Mouse (Mus musculus): ENCODE data around the gene Rnf144a. TPM values are rescaled to one million over a fixed set of nuclear protein-coding genes. Genes with fewer than 3 reads are reported as not detected.
A peak's percentile ranks its signal among the peaks of the same experiment; 100 is the strongest.

Rnf144a gene
- polyA plus RNA-seq, 1 experiment from 2014 or later, result 27.4 TPM

DNA sequence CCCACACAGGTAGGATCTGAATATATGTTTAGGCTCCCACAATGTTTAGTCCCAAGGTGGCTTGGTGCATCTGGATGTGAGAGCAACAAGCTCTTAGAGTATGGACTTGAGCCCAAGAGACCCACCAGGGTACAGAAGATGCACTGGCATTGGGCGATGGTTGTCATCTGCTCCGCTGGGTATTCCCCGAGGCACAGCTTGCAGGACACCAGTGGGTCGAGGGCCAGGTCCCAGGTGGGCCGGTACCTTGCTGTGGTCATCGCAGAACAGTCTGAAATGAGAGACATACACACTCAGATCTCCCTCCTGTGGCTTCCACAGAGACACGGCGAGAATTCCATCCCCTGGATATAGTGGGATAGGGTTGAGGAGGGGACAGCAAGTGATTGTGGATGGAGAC, 75.9 kb downstream of the Rnf144a start:
- Histone ChIP-seq H3K27ac (replicated peaks) (no peak overlapping the region), H3K9ac (no peak overlapping the region), H3K9me3 (no peaks in the 10 kb centered on the region), H3K4me1 (replicated peaks) (peaks cover 9% of the 10 kb centered on the region), H3K4me2 (no peak overlapping the region), H3K27me3 (no peaks in the 10 kb centered on the region), H3K36me3 (peaks cover 33% of the 10 kb centered on the region), H3K4me3 (no peak overlapping the region)
- WGBS, result 93% methylated on average over 8 of the region's 8 CpGs
- ATAC-seq (ENCODE audit: low read depth), result no peak

DNA sequence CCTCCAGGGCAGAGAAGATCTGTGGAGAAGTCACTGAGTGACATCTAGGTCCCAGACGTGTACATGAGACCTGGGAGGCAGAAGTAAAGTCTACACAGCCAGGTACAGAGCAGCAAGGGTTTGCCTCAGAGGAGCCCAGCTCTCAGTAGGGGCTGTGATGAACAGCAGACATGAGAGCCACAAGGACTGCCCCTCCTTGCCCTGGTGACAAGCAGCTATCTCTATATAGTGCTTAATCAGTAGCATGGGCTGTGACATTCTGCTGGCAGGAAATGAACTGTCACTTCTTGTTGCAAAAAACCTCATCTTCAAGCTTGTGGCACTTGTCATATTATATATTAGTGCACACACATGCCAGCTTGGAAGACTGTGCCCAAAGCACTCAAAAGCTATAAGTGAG, 81.4 kb downstream of the Rnf144a start:
- Histone ChIP-seq H3K36me3 (peaks cover 25% of the 10 kb centered on the region), H3K4me2 (no peak overlapping the region), H3K27ac (replicated peaks) (0 out of 2 replicates have a peak overlapping the region, but pooled peaks have one; percentile 7), H3K27me3 (no peaks in the 10 kb centered on the region), H3K9me3 (no peaks in the 10 kb centered on the region), H3K9ac (no peak overlapping the region), H3K4me1 (replicated peaks) (peaks cover 22% of the 10 kb centered on the region), H3K4me3 (no peak overlapping the region)
- ATAC-seq (ENCODE audit: low read depth), result no peak
- 87% methylated on average over 1 of the region's 1 CpGs for WGBS

DNA sequence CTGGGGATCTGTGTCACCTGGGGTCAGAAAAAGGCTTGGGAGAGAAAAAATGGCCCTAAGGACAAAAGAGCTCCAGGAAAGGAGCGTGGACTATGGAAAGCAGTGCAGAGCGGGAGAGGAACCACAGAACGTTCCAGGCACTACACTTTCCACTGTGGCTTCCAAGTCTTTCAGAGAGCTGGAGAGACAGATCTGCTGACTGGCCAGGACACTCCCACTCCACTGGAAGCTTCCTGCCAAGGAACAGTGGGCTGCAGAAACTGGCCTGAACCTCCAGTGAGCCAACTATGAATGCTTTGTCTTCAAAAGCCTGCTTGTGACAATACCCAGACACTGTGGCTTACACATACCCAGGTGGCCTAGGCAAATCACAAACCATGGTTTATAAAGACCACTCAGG, 84.0 kb downstream of the Rnf144a start:
- Histone ChIP-seq H3K4me3 (no peak overlapping the region), H3K4me2 (no peak overlapping the region), H3K4me1 (replicated peaks) (peaks cover 19% of the 10 kb centered on the region), H3K27ac (replicated peaks) (0 out of 2 replicates have a peak overlapping the region, but pooled peaks have one; percentile 28), H3K27me3 (no peaks in the 10 kb centered on the region), H3K9me3 (no peaks in the 10 kb centered on the region), H3K9ac (no peak overlapping the region), H3K36me3 (peaks cover 18% of the 10 kb centered on the region)
- 88% methylated on average over 3 of the region's 3 CpGs for WGBS
- ATAC-seq (ENCODE audit: low read depth), result no peak

DNA sequence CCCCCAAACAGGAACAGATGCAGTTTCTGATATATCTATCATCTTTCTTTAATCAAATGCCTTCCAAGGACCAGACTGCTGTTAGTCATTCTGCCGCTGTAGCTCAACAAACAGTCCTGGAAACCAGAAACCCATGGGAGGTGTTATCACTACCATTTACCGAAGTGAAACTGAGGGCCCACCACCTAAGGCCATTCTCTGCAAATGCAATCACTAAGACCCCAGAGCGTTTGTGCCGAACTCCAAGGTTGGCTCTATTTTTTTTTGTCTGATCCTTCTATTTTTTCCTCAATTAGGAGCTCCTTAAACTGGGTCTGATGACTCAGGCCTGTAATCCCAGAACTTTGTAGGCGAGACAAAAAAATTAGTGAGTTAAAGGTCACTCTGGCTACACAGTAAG, 85.3 kb downstream of the Rnf144a start:
- peaks cover 19% of the 10 kb centered on the region for H3K4me1 ChIP-seq (replicated peaks)
- 83% methylated on average over 5 of the region's 5 CpGs for WGBS
- no peak overlapping the region for H3K9ac ChIP-seq
- H3K27ac ChIP-seq (replicated peaks), result no peak overlapping the region
- no peaks in the 10 kb centered on the region for H3K9me3 ChIP-seq
- no peaks in the 10 kb centered on the region for H3K27me3 ChIP-seq
- peaks cover 23% of the 10 kb centered on the region for H3K36me3 ChIP-seq
- H3K4me2 ChIP-seq, result no peak overlapping the region
- H3K4me3 ChIP-seq, result no peak overlapping the region
- no peak for ATAC-seq (ENCODE audit: low read depth)

DNA sequence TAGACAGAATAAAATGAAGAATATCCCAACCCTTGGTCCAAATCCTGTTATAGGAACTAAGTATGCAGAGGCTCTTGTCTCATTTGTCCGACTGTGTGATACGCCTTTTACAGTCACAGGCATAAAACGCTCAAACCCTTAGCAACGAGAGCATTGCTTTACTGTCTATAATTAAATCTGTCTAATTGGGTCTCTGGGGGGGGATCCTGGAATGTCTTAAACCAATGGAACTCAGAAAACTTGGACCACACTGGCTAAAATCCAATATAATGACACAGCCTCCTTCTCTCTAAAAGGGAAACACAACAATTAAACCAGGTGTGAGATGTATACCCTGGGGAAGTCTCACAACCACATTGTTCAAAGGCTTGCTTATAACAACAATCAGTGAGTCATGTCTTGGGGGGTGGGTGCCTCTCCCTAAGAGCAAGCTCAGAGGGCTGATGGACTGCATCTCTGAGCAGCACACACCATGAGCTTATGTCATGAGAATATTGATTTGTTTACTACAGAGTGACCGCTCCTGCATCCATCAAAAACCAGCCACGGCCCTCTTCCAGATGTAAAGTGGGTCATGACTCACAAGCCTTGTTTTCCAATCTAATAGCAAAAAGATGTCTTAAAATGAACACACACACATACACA, 85.9 kb downstream of the Rnf144a start:
- Histone ChIP-seq H3K9me3 (no peaks in the 10 kb centered on the region), H3K4me1 (replicated peaks) (peaks cover 19% of the 10 kb centered on the region), H3K36me3 (peaks cover 29% of the 10 kb centered on the region), H3K4me3 (no peak overlapping the region), H3K27me3 (no peaks in the 10 kb centered on the region), H3K9ac (no peak overlapping the region), H3K27ac (replicated peaks) (peak overlapping the region; percentile 35; the same call in 1 of the 2 replicates), H3K4me2 (no peak overlapping the region)
- ATAC-seq (ENCODE audit: low read depth), result peak; percentile 59; the same call in 1 of the 2 replicates
- WGBS, result 69% methylated on average over 6 of the region's 6 CpGs

DNA sequence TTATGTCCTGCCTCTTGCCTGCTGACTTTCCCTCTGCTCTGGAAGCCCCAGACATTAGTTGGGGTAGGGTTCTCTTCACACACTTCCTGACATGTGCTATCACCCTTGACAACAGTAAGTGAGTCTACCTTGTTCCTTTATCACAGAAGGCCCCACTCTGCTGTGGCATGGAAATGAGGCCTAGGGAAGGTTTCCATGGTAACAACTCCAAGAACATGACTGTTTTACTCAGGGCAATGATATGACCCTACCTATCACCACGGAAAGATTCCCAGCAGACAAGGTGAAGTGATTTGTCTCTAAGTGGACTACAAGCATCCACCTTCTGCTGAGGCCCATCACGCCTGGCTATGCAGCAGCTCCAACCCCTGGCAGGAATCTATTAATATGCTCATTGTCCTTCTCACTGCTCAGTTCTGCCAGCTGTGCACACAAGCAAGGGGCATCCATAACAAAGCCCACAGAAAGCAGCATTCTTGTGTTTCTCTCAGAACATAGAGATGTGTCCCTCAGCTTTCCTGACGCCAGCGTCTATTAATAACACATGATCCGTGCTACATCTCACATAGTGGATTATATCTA, 91.2 kb downstream of the Rnf144a start:
- no peak overlapping the region for H3K9ac ChIP-seq
- no peaks in the 10 kb centered on the region for H3K9me3 ChIP-seq
- peaks cover 10% of the 10 kb centered on the region for H3K4me1 ChIP-seq (replicated peaks)
- no peak for ATAC-seq (ENCODE audit: low read depth)
- H3K36me3 ChIP-seq, result peaks cover 69% of the 10 kb centered on the region
- H3K27ac ChIP-seq (replicated peaks), result no peak overlapping the region
- no peak overlapping the region for H3K4me3 ChIP-seq
- WGBS, result 81% methylated on average over 5 of the region's 5 CpGs
- H3K4me2 ChIP-seq, result no peak overlapping the region
- H3K27me3 ChIP-seq, result no peaks in the 10 kb centered on the region

DNA sequence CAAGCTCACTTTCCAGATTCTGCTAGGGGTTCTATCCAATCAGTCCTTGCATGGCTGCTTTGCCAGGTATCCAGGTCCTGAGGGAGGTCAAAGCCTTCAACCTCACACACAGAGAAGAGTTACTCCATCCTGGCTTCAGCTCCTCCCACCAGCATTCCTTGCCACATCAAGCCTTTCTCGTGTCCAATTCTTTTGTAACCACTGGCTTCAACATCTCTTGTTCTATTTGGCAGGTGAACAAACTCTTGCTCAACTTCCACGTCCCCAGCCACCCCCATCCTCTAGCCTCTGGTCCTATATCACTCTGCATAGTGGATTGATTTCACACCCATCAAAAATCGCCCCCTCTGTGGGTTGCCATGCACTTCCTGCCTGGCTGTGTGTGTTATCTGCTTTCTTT, 98.8 kb downstream of the Rnf144a start:
- peaks cover 60% of the 10 kb centered on the region for H3K36me3 ChIP-seq
- H3K27ac ChIP-seq (replicated peaks), result no peak overlapping the region
- H3K4me1 ChIP-seq (replicated peaks), result no peaks in the 10 kb centered on the region
- no peak overlapping the region for H3K4me3 ChIP-seq
- WGBS, result 75% methylated on average over 3 of the region's 3 CpGs
- H3K9ac ChIP-seq, result no peak overlapping the region
- no peak overlapping the region for H3K4me2 ChIP-seq
- H3K9me3 ChIP-seq, result no peaks in the 10 kb centered on the region
- H3K27me3 ChIP-seq, result no peaks in the 10 kb centered on the region
- ATAC-seq (ENCODE audit: low read depth), result no peak

DNA sequence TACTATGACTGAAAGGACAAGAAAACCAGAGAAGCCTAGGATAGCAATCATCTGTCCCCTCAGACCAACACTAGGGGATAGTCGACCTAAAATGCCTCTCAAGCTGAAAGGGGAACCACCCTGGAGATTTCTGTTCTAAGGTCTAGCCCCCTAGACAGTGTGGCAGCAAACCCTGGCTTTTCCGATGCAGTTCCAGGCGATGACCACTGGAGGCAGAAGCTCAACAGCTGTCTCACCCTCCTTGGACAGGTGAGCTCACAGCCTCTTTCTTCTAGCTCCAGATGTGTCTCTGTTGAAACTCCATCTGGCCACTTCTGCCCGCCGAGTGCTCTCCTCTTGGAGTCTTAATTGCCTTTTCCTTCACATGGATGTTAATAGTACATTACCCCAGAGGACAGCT, 100.1 kb downstream of the Rnf144a start:
- Histone ChIP-seq H3K4me1 (replicated peaks) (no peaks in the 10 kb centered on the region), H3K4me3 (no peak overlapping the region), H3K4me2 (no peak overlapping the region), H3K9me3 (no peaks in the 10 kb centered on the region), H3K27ac (replicated peaks) (no peak overlapping the region), H3K36me3 (peaks cover 55% of the 10 kb centered on the region), H3K27me3 (no peaks in the 10 kb centered on the region), H3K9ac (no peak overlapping the region)
- 0 out of 2 replicates have a peak, but pooled peaks have one; percentile 44 for ATAC-seq (ENCODE audit: low read depth)
- 48% methylated on average over 5 of the region's 5 CpGs for WGBS

DNA sequence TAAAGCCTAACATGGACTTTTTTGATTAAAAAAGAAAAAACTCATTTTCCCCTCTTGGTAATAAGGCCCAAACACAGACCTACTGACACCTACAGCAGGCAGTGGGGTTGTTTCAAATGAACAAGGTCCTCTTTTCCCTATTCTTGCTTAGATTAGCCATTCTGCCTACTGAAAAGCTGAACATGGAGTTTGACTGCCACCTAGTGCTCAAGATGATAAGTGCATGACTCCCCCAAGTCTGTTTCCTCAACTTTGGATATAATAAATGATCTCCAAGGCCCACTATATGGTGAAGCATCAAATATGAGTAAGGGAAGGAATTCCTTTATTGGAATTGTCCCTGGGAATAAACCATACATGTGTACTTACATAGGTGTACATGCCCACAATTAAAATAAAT, 103.5 kb downstream of the Rnf144a start:
- peaks cover 35% of the 10 kb centered on the region for H3K36me3 ChIP-seq
- no peak overlapping the region for H3K4me2 ChIP-seq
- H3K9me3 ChIP-seq, result no peaks in the 10 kb centered on the region
- H3K27ac ChIP-seq (replicated peaks), result no peak overlapping the region
- no peak for ATAC-seq (ENCODE audit: low read depth)
- H3K27me3 ChIP-seq, result no peaks in the 10 kb centered on the region
- H3K9ac ChIP-seq, result no peak overlapping the region
- H3K4me3 ChIP-seq, result no peak overlapping the region
- H3K4me1 ChIP-seq (replicated peaks), result no peaks in the 10 kb centered on the region

DNA sequence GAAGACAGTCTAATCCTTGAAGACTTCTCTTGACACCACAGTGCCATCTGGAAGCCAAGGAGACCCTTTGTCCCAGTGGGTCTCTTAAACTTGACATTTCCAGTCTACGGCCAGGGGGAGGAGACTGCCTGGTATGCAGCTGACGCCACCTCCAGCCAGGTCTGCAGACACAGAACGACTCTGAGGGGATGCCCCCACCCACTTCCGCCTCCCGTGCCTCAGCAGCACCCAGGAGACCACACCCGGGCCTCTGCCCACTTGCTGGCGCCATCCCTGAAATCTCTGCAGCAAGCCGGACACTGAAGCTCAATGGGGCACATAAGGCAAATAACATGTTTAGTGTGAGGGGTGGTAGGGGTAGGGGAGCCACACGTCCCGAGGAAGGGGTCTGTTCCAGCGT, 104.8 kb downstream of the Rnf144a start:
- no peaks in the 10 kb centered on the region for H3K27me3 ChIP-seq
- ATAC-seq (ENCODE audit: low read depth), result no peak
- H3K9ac ChIP-seq, result no peak overlapping the region
- H3K36me3 ChIP-seq, result peaks cover 33% of the 10 kb centered on the region
- WGBS, result 86% methylated on average over 11 of the region's 11 CpGs
- H3K27ac ChIP-seq (replicated peaks), result no peak overlapping the region
- H3K9me3 ChIP-seq, result no peaks in the 10 kb centered on the region
- H3K4me2 ChIP-seq, result no peak overlapping the region
- no peak overlapping the region for H3K4me3 ChIP-seq
- H3K4me1 ChIP-seq (replicated peaks), result no peaks in the 10 kb centered on the region

DNA sequence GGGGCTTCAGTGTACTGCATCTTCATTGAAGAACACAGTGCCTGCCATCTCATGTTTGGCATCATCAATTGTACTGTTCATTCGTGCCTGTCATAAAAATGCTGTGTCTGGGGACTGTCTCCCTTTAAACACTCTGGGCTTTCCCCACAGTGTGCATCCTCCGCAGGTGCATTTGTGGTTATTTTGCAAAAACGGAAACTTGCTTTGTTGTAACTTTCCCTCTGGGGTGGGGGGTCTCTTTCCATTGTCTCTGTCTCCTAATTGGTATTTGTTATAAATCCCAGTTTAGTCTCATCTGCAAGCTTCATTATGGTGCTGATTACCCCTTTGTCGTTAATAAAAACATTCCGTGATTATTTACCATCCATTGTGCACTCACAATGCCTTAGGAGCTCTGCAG, 112.2 kb downstream of the Rnf144a start:
- WGBS, result 46% methylated on average over 5 of the region's 5 CpGs
- no peak for ATAC-seq (ENCODE audit: low read depth)
- Histone ChIP-seq H3K4me1 (replicated peaks) (peaks cover 11% of the 10 kb centered on the region), H3K4me2 (no peak overlapping the region), H3K4me3 (no peak overlapping the region), H3K9ac (no peak overlapping the region), H3K9me3 (no peaks in the 10 kb centered on the region), H3K27me3 (no peaks in the 10 kb centered on the region), H3K27ac (replicated peaks) (peak overlapping the region; percentile 42; the same call in 1 of the 2 replicates), H3K36me3 (peaks cover 10% of the 10 kb centered on the region; the same call in 1 of the 2 replicates)

DNA sequence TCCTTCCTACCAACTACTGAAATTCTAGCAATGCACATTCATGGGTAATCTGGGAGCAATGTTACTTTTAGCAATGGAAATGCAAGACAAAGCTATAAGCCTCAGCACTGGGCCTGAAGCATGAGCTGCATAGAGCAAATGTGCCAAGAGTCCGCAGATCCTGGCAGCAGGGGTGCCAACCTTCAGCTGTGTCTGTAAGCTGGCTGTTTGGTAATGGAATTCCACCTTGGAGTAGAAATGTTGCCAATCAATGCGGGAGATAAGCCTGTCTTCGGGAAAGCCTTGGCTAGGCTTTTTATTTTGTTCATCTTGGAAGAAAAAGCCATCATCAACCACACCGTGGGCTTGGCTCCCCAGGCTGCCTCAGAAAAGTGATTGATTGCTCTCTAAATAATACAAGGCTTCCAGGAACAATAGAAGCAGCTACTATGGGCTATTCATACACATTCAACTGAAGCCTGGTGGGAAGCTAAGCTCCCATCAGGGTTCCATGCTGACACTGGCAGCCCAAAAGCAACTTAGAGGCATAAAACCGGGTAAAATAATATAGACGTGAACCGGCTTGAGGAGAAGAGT, 115.5 kb downstream of the Rnf144a start:
- no peak for ATAC-seq (ENCODE audit: low read depth)

More for the DNA sequence above, 115.5 kb downstream of the Rnf144a start:
- Histone ChIP-seq H3K36me3 (no peaks in the 10 kb centered on the region), H3K9me3 (no peaks in the 10 kb centered on the region), H3K27ac (replicated peaks) (no peak overlapping the region), H3K4me3 (no peak overlapping the region), H3K4me1 (replicated peaks) (peaks cover 11% of the 10 kb centered on the region), H3K4me2 (no peak overlapping the region), H3K27me3 (no peaks in the 10 kb centered on the region), H3K9ac (no peak overlapping the region)
- 16% methylated on average over 7 of the region's 7 CpGs for WGBS
